Mouse (Mus musculus) yolk sac, embryonic 10.5 days (tissue): Measurements from ENCODE around the gene Prg3.

ENCODE experiments used
- DNase-seq: peaks from one replicate; pipeline ENCODE4 v3.0.0-alpha.2; 2017; ENCODE audit warnings: low spot score

Gene Prg3

GRCm38 (mm10) chr2:84996376-84996775 is 8.4 kb downstream of the Prg3 start:
- peak; percentile 75 for DNase-seq

GRCm38 (mm10) chr2:84999486-85000181 is 11.6 kb downstream of the Prg3 start:
- DNase-seq: no peak

GRCm38 (mm10) chr2:85001497-85001896 is 13.5 kb downstream of the Prg3 start:
- DNase-seq: no peak

- no peak for DNase-seq
Measured at GRCm38 (mm10) chr2:85002575-85002974, 14.6 kb downstream of the Prg3 start.

- no peak for DNase-seq
Measured at GRCm38 (mm10) chr2:85004341-85004740, 16.3 kb downstream of the Prg3 start.

- no peak for DNase-seq
Measured at GRCm38 (mm10) chr2:85006600-85006999, 18.6 kb downstream of the Prg3 start.

- peak; percentile 21 for DNase-seq
Measured at GRCm38 (mm10) chr2:85007729-85008128, 19.7 kb downstream of the Prg3 start.

- DNase-seq: peak; percentile 47
Measured at GRCm38 (mm10) chr2:85009212-85009611, 21.2 kb downstream of the Prg3 start.

- peak; percentile 56 for DNase-seq
Measured at GRCm38 (mm10) chr2:85011906-85012604, 24.0 kb downstream of the Prg3 start.

- no peak for DNase-seq
Measured at GRCm38 (mm10) chr2:85012679-85013078, 24.7 kb downstream of the Prg3 start.

- no peak for DNase-seq
Measured at GRCm38 (mm10) chr2:85013826-85014587, 26.0 kb downstream of the Prg3 start.

GRCm38 (mm10) chr2:85014588-85014982 is 26.6 kb downstream of the Prg3 start:
- DNase-seq: no peak

- no peak for DNase-seq
Measured at GRCm38 (mm10) chr2:85022043-85022442, 34.0 kb downstream of the Prg3 start.

- DNase-seq: no peak
Measured at GRCm38 (mm10) chr2:85026178-85026577, 38.2 kb downstream of the Prg3 start.

- DNase-seq: no peak
Measured at GRCm38 (mm10) chr2:85027281-85027680, 39.3 kb downstream of the Prg3 start.

- DNase-seq: no peak
Measured at GRCm38 (mm10) chr2:85029897-85030296, 41.9 kb downstream of the Prg3 start.

GRCm38 (mm10) chr2:85030989-85031388 is 43.0 kb downstream of the Prg3 start:
- no peak for DNase-seq

GRCm38 (mm10) chr2:85033121-85033520 is 45.1 kb downstream of the Prg3 start:
- DNase-seq: no peak

GRCm38 (mm10) chr2:85034169-85034568 is 46.2 kb downstream of the Prg3 start:
- DNase-seq: no peak

GRCm38 (mm10) chr2:85036507-85037046 is 48.6 kb downstream of the Prg3 start:
- no peak for DNase-seq

GRCm38 (mm10) chr2:85037047-85038026 is 49.3 kb downstream of the Prg3 start, which contains the start of the genes Ssrp1 and P2rx3:
Ssrp1 (plus strand) TSS chr2:85037234.
P2rx3 (minus strand) TSS chr2:85037462.
- DNase-seq: peak; percentile 90
